Mouse (Mus musculus): Measurements from ENCODE around the gene Mrpl14. TPM values are rescaled to one million over a fixed set of nuclear protein-coding genes. Genes with fewer than 3 reads are reported as not detected.

Gene Mrpl14
- total RNA-seq, 2 experiments from 2014 or later, result 14.4 to 88.9 TPM

DNA sequence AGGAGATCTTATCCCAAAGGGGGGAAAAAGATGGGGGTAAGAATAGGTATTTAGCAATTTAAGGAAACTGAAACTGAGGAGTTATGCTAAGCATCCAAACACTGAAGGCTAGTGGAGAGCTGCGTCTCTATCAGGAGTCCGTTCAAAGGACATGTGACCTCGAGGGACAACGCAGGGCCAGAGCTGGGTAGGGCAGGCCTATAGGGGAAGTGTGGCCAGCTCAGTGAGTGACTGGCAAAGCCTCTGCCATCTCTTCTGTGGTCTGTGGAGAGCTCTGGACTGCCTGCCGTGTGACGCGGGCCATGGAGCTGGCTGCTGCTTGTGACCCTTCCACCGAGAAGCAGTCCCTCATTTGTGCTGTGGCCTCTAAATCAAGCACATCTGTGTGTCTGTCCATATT, 24.3 kb downstream of the Mrpl14 start:
- ATAC-seq (replicated peaks; ENCODE audit: low FRiP score, low TSS enrichment, poor library complexity, severe bottlenecking), result no peak

DNA sequence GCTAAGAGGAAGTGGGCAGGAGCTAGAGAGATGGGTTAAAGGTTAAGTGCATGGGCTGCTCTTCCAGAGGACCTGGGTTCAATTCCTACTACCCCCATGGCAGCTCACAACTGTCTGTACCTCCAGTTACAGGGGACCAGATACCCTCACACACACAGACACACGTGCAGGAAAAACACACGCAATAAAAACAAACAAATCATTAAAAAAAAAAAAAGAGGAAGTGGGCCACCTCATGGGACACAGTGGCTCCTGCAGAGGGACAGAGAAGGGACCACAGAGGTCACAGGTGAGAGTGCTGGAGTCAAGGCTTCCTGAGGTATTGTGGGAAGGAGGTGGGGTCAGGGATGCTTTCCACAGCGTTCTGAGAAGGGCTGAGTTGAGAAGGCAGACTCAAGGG, 25.4 kb downstream of the Mrpl14 start:
- ATAC-seq (replicated peaks; ENCODE audit: low FRiP score, low TSS enrichment, poor library complexity, severe bottlenecking), result no peak

DNA sequence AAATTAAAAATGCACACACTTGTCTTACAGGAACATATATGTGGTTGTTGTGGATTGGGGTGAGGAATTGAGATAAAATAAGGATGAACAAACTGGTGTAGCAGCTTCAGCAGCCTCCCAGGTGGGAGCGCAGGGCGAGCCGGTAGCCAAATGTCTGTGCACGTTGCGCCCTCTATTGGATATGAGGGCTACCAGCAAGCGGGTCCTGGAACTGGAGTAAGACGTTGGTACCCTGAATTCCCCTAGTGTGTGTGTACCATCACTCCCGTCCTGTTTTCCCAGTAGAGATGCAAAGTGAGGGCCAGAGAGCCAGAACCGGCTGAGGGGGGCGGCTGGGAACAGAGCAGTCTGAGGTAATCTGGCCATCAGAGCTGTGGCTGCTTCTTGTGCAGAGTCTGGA, 32.2 kb downstream of the Mrpl14 start:
- ATAC-seq (replicated peaks; ENCODE audit: low FRiP score, low TSS enrichment, poor library complexity, severe bottlenecking), result peak; percentile 80

DNA sequence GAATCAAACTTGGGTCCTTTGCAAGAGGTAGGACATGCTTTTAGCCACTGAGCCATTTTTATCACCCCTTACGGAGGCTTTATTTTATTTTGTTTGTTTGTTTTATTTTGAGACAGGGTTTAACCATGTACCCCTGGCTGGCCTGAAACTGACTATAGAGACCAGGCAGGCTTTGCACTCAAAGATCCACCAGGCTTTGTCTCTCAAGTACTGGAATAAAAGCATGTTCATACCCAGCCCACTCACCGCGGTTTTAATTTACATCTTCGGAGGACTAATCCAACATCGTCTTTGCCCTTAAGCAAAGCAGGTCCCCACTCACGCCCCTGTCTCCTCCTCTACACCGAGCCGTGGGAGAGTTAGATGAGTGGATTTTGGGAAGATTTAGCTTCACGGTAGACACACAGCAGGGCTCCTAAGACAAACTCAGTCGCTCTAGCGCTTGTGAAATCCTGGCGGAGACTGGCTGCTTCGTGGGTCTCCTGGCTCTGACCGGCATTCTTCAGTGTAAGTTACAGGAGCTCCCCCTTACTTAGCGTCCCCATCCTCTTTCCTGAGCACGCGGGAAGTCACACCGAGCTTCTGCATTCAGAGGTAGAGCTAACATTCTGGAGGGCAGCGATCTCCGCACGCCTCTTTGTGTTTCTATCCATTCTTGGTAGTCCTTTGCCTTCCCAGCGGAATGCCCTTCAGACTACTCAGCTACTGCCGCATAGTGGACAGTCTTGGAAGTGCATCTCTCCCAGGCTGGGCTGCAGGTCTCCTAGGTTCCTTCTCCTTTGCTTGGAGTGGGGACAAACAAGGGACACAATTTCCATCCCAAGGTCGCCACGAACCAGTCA, 37.8 kb downstream of the Mrpl14 start:
- ATAC-seq (replicated peaks; ENCODE audit: low FRiP score, low TSS enrichment, poor library complexity, severe bottlenecking), result peak; percentile 73

DNA sequence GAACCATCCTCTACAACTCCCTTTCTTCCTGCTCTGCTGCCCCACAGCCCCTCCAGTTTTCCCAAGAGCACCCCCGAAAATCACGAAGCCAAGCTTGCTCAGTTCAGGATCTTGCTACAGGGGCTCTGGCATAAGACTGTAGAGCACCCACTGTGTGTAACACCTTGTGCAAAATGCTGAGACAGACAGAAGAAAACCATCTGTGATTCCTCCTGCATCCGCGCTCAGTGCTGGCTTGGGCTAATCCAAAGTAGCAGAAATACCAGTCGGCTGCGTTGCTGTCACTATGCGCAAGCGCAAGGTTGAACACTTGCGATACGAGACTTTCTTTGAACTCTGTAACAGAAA, 38.4 kb downstream of the Mrpl14 start:
- no peak for ATAC-seq (replicated peaks; ENCODE audit: low FRiP score, low TSS enrichment, poor library complexity, severe bottlenecking)

DNA sequence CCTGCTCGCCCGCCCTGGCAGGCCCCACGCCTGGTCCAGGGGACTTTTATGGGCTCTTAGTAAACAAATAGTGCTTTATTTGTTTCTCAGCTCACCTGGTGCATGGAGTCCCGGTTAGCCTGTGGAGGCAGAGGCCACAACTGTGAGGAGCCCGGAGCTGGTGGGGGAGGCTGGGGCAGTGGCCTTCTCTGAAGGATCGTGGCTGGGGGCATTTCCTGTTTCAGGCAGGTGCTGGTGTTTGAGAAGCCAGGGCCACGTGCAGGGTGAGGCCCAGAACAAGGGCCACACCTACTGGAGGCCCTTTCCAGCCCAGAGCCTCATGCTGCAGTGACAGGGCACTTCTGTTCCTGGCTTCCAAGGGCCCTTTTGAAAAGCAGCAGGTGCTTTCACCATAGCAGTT, 40.1 kb downstream of the Mrpl14 start:
- ATAC-seq (replicated peaks; ENCODE audit: low FRiP score, low TSS enrichment, poor library complexity, severe bottlenecking), result peak; percentile 39; the same call in 1 of the 2 replicates

DNA sequence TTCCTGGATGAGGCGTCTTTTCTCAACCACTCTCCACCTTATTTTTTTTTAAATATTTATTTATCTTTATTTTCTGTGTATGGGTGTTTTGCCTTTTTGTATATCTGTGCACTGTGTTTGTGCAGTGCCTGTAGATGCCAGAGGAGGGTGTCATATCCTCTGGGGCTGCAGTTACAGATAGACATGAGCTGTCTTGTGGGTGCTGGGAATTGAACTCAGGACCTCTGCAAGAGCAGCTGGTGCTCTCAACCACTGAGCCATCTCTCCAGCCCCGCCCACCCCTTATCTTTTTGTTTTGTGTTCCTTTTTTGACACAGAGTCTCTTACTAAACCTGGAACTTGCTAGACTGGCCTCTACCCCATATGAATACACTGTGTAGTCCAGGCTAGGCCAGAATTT, 41.4 kb downstream of the Mrpl14 start:
- no peak for ATAC-seq (replicated peaks; ENCODE audit: low FRiP score, low TSS enrichment, poor library complexity, severe bottlenecking)

DNA sequence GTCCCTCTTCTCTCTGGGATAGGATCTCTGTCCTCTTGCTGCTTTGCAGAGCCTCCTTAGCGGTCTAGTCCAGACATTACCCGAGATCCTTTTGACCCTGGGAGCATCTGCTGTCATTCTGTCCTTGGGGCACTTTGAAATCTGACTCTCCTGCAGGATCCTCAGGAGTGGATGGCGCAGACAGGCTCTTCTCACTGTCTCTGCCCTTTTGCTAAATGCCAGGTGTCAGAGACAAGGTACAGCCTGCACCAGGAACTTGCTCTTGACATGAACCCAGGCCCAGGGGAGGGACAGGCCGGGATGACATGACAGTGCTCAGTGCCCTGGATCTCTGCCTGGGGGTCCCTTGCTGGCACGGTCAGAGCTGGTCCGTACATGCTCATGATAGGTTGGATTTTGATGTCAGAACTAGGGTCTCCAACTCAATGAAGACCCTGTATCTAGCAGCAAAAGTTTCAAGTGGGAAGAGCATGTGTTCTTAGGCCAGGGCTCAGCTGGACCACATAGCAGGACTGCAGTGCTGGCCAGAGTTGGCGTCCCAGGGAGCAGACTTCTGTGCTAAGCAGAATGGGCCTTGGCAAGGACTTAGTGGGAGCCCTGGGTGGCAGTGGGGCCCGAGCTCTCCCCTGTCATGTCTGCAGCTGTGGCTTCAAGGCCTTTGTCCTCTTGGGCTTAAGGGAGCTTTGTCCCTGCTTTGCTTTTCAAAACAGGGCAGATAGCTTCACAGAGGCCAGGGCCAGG, 42.0 kb downstream of the Mrpl14 start:
- no peak for ATAC-seq (replicated peaks; ENCODE audit: low FRiP score, low TSS enrichment, poor library complexity, severe bottlenecking)

DNA sequence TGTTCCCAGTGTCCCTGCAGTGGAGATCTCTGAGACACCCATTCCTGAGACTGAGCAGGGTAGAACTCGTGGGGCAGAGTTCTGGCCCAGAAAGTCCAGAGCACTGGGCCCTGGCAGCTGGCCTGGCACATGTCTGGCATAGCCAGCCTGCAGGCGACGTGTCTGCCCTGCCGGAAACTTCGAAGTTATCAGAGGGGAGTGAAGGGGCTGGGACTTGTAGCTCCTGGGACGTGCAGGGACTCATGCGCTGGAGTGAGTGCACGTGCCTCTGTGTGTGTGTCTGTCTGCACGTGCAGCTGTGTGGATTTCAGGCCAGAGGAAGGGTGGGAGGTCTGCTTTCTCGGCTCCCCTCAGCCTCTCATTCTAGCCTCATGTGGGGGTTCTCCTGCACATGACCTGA, 43.3 kb downstream of the Mrpl14 start:
- no peak for ATAC-seq (replicated peaks; ENCODE audit: low FRiP score, low TSS enrichment, poor library complexity, severe bottlenecking)

DNA sequence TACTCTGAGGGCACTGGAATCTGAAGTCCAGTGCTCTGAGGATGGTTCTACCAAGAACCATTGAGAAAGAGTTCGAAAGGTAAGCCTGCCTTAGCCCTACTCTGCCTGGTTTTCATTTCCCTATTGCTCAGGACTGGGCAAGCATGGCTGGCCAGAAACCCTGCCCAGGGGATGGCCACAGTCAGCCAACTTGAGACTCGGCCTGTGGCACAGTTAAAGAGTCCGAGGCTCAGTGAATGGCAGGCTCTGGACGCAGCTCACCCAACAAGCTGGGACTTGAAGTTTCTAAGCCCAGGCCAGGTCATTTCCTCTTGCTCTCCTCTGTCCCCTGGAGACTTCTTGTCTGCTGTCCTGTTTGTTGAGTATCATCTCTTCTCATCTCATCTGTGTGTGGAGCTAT, 44.6 kb downstream of the Mrpl14 start:
- ATAC-seq (replicated peaks; ENCODE audit: low FRiP score, low TSS enrichment, poor library complexity, severe bottlenecking), result no peak

DNA sequence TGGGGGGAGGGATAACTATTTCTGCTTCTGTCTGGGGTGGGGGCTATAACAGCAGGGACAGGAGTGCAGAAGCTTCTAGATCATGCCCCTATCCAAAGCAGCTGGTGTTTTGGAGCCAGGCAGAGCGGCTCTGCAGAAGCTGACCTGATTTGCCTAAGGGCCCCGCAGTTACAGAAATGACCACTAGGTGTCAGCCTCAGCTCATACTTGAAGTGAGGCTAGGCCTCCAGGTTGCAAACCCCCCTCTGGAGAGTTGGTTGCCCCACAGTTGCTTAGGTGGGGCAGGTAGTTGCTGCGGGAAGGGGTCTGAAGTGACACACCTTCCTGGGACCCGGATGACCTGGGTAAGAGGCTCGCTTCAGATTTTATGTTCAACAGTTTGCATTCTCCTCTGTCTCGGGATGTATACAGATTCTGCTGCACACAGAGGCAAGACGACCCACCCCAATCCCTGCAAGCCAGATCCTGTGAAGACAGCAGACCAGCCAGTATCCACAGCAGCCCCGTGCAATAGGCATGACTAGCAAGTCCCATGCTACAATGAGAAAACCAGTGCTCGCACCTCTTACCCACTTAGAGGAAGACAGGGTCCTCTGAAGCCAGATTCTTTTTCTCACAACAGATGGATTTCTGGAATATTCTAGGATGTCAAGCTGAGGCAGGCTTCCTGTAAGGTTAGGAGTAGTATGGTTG, 45.2 kb downstream of the Mrpl14 start:
- ATAC-seq (replicated peaks; ENCODE audit: low FRiP score, low TSS enrichment, poor library complexity, severe bottlenecking), result peak; percentile 60

DNA sequence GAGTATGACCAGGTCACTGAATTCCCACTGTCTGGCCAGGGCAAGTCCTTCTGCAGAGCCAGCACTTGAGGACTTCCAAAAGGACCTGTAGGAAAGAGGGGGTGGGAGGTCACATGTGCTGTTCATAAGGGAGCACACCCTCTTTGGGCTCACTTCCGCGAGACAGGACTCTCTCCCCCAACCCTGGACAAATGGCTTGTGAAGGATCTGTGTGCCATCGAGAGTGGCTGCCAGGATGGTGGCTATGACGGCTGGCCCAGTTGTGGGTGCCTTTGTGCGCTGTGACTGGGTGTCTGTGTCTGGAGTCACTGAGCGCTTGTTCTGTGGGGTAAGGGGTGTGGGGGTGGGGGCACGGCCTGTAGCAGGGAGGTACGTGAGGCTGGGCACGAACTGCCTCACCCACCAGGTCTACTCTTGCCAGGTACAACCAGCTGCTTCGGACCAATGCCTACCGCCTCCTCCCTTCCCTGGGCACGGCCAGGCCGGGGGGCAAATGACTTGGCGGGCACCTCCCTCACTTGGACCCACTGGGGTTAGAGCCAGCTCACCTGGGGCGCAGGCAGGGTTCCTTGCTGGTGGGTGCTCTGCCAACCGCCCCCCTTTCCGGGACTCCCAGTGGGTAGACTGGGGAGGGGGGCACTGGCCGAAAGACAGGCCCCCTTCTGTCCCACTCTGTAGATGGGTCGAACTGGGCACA, 47.1 kb downstream of the Mrpl14 start:
- no peak for ATAC-seq (replicated peaks; ENCODE audit: low FRiP score, low TSS enrichment, poor library complexity, severe bottlenecking)

DNA sequence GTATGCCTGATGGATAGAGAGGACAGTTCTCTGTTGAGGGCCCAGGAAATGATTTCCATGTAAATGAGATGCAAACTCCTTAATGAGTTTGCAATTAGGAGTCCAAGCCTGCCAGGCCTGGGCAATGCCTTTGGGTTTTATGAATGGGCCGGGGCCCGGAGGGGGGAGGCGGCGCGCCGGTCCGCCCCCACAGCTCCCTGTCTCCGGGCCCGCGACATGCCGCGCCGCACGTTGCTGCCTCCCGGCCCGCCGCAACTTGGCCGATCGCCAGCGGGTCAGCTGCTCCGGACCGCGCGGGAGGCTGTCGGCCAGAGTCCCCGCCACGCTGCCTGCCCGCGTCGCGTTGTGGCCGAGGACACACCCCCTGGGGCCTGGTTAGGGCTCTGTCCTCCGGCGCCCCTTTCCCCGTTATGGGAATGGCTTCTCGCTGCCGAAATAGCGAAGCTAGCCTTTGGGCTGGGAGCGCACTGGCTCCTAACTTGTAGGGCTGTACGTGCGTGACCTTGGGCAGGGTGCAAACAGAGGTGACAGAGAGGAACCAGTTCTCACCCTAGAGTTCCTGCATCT, 47.7 kb downstream of the Mrpl14 start, which contains the start of gene 1600014C23Rik:
Gene 1600014C23Rik (minus strand): TSS at position 110 of the 567 bp plus-strand sequence.
- no peak for ATAC-seq (replicated peaks; ENCODE audit: low FRiP score, low TSS enrichment, poor library complexity, severe bottlenecking)

DNA sequence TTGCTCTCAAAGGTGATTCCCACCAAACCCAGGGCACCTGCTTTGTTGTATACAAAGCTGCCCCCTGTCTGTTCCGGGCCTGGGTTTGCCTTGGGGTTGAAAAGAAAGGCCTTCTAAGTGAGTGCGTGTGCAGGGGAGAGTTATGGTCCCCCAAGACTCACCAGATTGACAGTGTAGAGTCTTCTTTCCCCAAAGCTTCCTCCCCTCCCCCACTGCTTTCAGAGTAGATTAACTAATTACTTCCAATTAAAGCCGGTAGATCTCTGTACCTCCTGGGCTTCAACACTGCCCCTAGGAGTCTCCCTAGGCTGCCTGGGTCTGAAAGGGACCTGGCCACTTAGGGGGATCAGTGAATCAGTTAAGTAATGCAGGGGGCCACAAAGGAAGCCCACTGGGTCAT, 48.2 kb downstream of the Mrpl14 start:
- no peak for ATAC-seq (replicated peaks; ENCODE audit: low FRiP score, low TSS enrichment, poor library complexity, severe bottlenecking)

DNA sequence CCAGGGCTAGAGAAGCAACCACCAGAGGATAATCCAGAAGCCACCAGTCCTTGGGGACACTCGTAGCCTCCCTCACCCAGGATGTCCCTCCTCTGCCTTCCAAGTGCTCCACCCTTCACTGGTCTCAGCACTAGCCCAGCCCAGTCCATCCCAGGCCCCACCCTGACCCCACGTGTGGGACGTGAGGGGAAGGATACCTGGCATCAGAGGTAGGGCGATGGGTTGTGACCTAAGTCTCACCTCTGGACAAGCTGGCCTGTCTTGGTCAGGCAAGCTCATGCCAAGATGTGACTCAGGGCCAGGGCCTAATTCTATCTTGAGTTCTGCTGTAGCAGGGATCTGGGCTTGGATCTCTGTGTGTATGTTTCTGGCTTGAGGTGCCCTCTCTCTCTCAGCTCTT, 48.8 kb downstream of the Mrpl14 start:
- ATAC-seq (replicated peaks; ENCODE audit: low FRiP score, low TSS enrichment, poor library complexity, severe bottlenecking), result no peak

DNA sequence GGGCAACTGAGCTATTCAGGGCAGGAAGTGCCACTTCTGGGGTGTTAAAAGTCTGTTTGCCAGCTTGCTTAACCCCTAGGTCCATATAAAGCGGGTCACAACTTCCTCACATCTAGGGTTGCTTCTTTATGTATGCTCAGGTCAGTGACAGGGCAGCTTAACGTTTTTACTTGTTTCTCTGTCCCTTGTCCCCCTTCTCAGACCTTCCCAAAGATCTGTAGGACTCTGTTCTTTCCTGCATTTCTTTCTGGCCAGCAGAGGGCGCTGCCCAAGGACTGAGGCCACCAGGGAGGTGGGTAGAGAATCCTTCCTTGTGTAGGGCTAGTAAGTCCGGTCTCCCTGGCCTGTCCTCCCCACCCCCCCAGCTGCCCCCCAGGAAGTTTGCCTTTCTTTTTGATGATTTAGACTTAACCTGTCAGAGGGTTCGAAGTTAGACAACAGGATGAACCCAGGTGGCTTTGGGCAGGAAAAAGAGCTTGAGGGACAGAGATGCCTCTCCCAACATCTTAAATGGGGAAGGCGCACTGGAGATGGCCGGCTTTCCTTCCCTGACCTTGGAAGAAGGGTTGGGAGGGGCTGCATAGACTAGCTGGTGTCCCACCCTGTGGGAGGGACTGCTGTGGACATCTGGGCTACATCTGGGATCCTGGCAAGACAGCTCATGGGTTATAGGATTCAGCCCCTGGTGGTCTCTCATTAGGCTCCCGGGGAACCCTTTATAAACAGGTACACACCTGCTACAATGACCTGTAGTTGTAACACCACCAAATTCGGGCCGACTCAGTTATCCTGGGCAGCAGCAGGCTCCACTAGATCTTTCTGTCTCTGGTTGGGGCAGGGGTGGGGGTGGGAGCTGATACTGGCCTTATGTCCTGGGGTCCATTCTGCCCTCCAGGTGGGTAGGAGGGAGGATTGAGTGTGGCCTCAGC, 49.5 kb downstream of the Mrpl14 start:
- ATAC-seq (replicated peaks; ENCODE audit: low FRiP score, low TSS enrichment, poor library complexity, severe bottlenecking), result peak; percentile 36; the same call in 1 of the 2 replicates

DNA sequence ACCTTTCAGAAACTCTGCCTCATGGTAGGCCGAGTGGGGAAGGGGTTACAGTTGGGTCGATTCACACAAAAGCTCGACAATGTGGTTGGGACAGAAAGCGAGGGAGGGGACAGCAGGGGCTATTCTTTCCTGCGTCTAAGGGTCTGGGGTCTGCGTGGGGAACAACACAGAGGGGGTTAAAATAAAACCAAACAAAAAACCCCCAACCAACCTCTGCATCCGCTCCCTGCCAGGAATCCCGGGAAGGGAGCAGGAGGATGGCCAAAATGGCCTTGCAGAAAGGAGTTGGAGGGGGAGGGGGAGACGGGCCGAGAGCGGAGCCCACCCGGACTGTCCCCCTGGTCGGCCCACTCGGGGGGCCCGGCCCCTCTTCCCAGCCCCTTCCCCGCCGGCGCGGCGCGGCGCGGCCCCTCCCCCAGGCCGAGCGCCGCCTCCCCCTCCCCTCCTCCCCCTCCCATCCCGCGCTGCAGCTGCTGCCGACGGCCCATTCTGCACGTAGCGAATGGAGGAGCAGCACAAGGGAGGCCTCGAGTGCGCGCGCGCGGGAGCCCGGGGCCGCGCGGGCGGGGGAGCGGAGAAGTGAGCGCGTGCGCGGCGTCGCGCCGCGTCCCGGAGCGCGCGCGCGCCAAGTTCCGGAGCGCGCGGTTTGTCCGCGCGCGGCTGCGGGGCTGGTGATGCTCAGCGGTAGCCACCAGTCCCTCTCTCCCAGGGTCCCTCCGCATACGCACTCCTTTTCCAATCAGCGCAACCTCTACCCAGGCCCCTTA, 50.4 kb downstream of the Mrpl14 start:
- no peak; the same call in 1 of the 2 replicates for ATAC-seq (replicated peaks; ENCODE audit: low FRiP score, low TSS enrichment, poor library complexity, severe bottlenecking)
